Mouse (Mus musculus): ENCODE measurements around the gene Aldh16a1. TPM values are rescaled to one million over a fixed set of nuclear protein-coding genes. Genes with fewer than 3 reads are reported as not detected.

Gene Aldh16a1
- total and polyA plus RNA-seq, 2 experiments, result 33.3 to 162 TPM

- H3K79me2 ChIP-seq (ENCODE audit: control insufficient read depth, insufficient read depth, low read length), result no peaks in the 10 kb centered on the region
- H3K4me3 ChIP-seq (ENCODE audit: insufficient read depth, low read depth, low read length), result no peak overlapping the region
- 0 out of 2 replicates have a peak, but pooled peaks cover 3% of the 10 kb centered on the region for H3K4me1 ChIP-seq (ENCODE audit: control insufficient read depth, insufficient read depth, low read length)
- 97% methylated on average over 6 of the region's 6 CpGs for WGBS
- no peaks in the 10 kb centered on the region for H3K36me3 ChIP-seq (ENCODE audit: control insufficient read depth, insufficient read depth, low read length)
- H3K27ac ChIP-seq (replicated peaks; ENCODE audit: insufficient read depth, low read depth, low read length), result no peak overlapping the region
- H3K9ac ChIP-seq (ENCODE audit: low read depth, low read length), result no peak overlapping the region
- TF ChIP-seq POLR2A (IDR thresholded peaks at IDR 0.05; ENCODE audit: extremely low read depth, insufficient read depth, low read length), result no peak
- no peak for TF ChIP-seq CTCF (IDR thresholded peaks at IDR 0.05; ENCODE audit: low read depth, low read length)
- H3K27me3 ChIP-seq (ENCODE audit: control insufficient read depth, insufficient read depth, low read length), result no peaks in the 10 kb centered on the region; the same call in 1 of the 2 replicates
- no peak for DNase-seq (ENCODE audit: extremely low read depth, low read depth, low spot score)
Observed at GRCm38 (mm10) chr7:45160316-45160800, 6.0 kb upstream of the Aldh16a1 start.

DNA sequence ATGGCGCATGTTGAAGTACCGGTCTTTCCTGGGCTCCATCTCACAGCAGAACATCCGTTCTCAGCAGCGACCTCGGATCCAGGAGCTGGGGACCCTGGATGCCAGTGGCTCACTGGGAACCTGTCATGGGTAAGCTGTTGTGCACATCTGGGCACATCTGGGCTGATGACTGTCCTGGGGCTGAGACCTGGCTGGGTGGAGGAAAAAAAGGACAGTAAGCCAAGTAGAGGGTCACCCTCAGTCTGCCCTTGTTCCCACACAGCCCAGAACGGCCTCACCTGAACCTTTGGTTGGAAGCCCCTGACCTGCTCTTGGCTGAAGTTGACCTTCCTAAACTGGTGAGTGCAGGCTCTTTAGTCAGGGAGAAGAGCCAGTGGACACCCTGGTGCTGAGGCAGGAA, 4.6 kb upstream of the Aldh16a1 start:
- no peak for DNase-seq (ENCODE audit: extremely low read depth, low read depth, low spot score)
- WGBS, result 97% methylated on average over 6 of the region's 6 CpGs
- Histone ChIP-seq H3K27me3 (ENCODE audit: control insufficient read depth, insufficient read depth, low read length) (no peaks in the 10 kb centered on the region), H3K4me3 (ENCODE audit: insufficient read depth, low read depth, low read length) (no peak overlapping the region), H3K4me1 (ENCODE audit: control insufficient read depth, insufficient read depth, low read length) (0 out of 2 replicates have a peak, but pooled peaks cover 3% of the 10 kb centered on the region), H3K79me2 (ENCODE audit: control insufficient read depth, insufficient read depth, low read length) (no peaks in the 10 kb centered on the region), H3K36me3 (ENCODE audit: control insufficient read depth, insufficient read depth, low read length) (no peaks in the 10 kb centered on the region), H3K9ac (ENCODE audit: low read depth, low read length) (no peak overlapping the region), H3K27ac (replicated peaks; ENCODE audit: insufficient read depth, low read depth, low read length) (no peak overlapping the region)
- TF ChIP-seq POLR2A (IDR thresholded peaks at IDR 0.05; ENCODE audit: extremely low read depth, insufficient read depth, low read length) (no peak), CTCF (IDR thresholded peaks at IDR 0.05; ENCODE audit: low read depth, low read length) (no peak)

GRCm38 (mm10) chr7:45157459-45157858, 3.1 kb upstream of the Aldh16a1 start:
- H3K9ac ChIP-seq (ENCODE audit: low read depth, low read length), result no peak overlapping the region
- TF ChIP-seq POLR2A (IDR thresholded peaks at IDR 0.05; ENCODE audit: extremely low read depth, insufficient read depth, low read length) (no peak), CTCF (IDR thresholded peaks at IDR 0.05; ENCODE audit: low read depth, low read length) (no peak)
- no peak for DNase-seq (ENCODE audit: extremely low read depth, low read depth, low spot score)
- no peaks in the 10 kb centered on the region for H3K79me2 ChIP-seq (ENCODE audit: control insufficient read depth, insufficient read depth, low read length)
- no peak overlapping the region for H3K27ac ChIP-seq (replicated peaks; ENCODE audit: insufficient read depth, low read depth, low read length)
- WGBS, result 91% methylated on average over 14 of the region's 14 CpGs
- H3K27me3 ChIP-seq (ENCODE audit: control insufficient read depth, insufficient read depth, low read length), result no peaks in the 10 kb centered on the region
- no peaks in the 10 kb centered on the region for H3K36me3 ChIP-seq (ENCODE audit: control insufficient read depth, insufficient read depth, low read length)
- H3K4me3 ChIP-seq (ENCODE audit: insufficient read depth, low read depth, low read length), result no peak overlapping the region
- H3K4me1 ChIP-seq (ENCODE audit: control insufficient read depth, insufficient read depth, low read length), result 0 out of 2 replicates have a peak, but pooled peaks cover 3% of the 10 kb centered on the region

- Histone ChIP-seq H3K4me3 (ENCODE audit: insufficient read depth, low read depth, low read length) (no peak overlapping the region), H3K36me3 (ENCODE audit: control insufficient read depth, insufficient read depth, low read length) (no peaks in the 10 kb centered on the region), H3K4me1 (ENCODE audit: control insufficient read depth, insufficient read depth, low read length) (no peaks in the 10 kb centered on the region), H3K9ac (ENCODE audit: low read depth, low read length) (no peak overlapping the region), H3K27ac (replicated peaks; ENCODE audit: insufficient read depth, low read depth, low read length) (no peak overlapping the region), H3K79me2 (ENCODE audit: control insufficient read depth, insufficient read depth, low read length) (no peaks in the 10 kb centered on the region), H3K27me3 (ENCODE audit: control insufficient read depth, insufficient read depth, low read length) (no peaks in the 10 kb centered on the region)
- no peak for TF ChIP-seq CTCF (IDR thresholded peaks at IDR 0.05; ENCODE audit: low read depth, low read length)
- TF ChIP-seq POLR2A (IDR thresholded peaks at IDR 0.05; ENCODE audit: extremely low read depth, insufficient read depth, low read length), result no peak
- 95% methylated on average over 15 of the region's 15 CpGs for WGBS
- DNase-seq (ENCODE audit: extremely low read depth, low read depth, low spot score), result no peak
Observed at GRCm38 (mm10) chr7:45156206-45156605, 1.8 kb upstream of the Aldh16a1 start.

DNA sequence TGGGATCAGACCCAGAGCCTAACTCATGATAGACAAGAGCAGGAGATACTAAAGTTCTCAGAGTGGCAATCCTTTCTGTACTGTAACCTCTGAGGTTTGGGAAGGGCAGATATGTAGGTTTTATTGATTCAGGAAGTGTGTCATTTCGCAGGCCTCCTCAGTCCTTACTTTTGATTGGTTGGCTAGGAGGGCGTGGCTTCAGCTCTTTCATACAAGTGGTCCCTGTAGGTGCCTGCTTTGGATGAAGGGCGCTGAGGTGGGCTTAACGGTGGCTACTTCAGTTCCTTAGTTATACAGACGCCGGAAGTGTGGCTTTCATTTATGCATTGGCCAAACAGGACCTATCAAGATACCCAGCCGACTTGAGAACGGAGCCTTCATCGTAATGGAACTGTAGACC, 1.2 kb upstream of the Aldh16a1 start:
- Histone ChIP-seq H3K4me1 (ENCODE audit: control insufficient read depth, insufficient read depth, low read length) (peaks cover 4% of the 10 kb centered on the region; the same call in 1 of the 2 replicates), H3K36me3 (ENCODE audit: control insufficient read depth, insufficient read depth, low read length) (no peaks in the 10 kb centered on the region), H3K79me2 (ENCODE audit: control insufficient read depth, insufficient read depth, low read length) (no peaks in the 10 kb centered on the region), H3K27me3 (ENCODE audit: control insufficient read depth, insufficient read depth, low read length) (no peaks in the 10 kb centered on the region), H3K27ac (replicated peaks; ENCODE audit: insufficient read depth, low read depth, low read length) (no peak overlapping the region), H3K9ac (ENCODE audit: low read depth, low read length) (no peak overlapping the region), H3K4me3 (ENCODE audit: insufficient read depth, low read depth, low read length) (no peak overlapping the region)
- 87% methylated on average over 9 of the region's 9 CpGs for WGBS
- TF ChIP-seq POLR2A (IDR thresholded peaks at IDR 0.05; ENCODE audit: extremely low read depth, insufficient read depth, low read length), result no peak
- TF ChIP-seq CTCF (IDR thresholded peaks at IDR 0.05; ENCODE audit: low read depth, low read length), result no peak
- no peak for DNase-seq (ENCODE audit: extremely low read depth, low read depth, low spot score)

GRCm38 (mm10) chr7:45154993-45155514, 670 bp upstream of the Aldh16a1 start:
- DNase-seq (ENCODE audit: extremely low read depth, low read depth, low spot score), result no peak
- no peaks in the 10 kb centered on the region for H3K36me3 ChIP-seq (ENCODE audit: control insufficient read depth, insufficient read depth, low read length)
- TF ChIP-seq POLR2A (IDR thresholded peaks at IDR 0.05; ENCODE audit: extremely low read depth, insufficient read depth, low read length) (no peak), CTCF (IDR thresholded peaks at IDR 0.05; ENCODE audit: low read depth, low read length) (peak; percentile 75)
- peak overlapping the region; percentile 6; the same call in 1 of the 2 replicates for H3K4me3 ChIP-seq (ENCODE audit: insufficient read depth, low read depth, low read length)
- no peak overlapping the region for H3K27ac ChIP-seq (replicated peaks; ENCODE audit: insufficient read depth, low read depth, low read length)
- H3K27me3 ChIP-seq (ENCODE audit: control insufficient read depth, insufficient read depth, low read length), result no peaks in the 10 kb centered on the region
- H3K4me1 ChIP-seq (ENCODE audit: control insufficient read depth, insufficient read depth, low read length), result peaks cover 5% of the 10 kb centered on the region; the same call in 1 of the 2 replicates
- H3K79me2 ChIP-seq (ENCODE audit: control insufficient read depth, insufficient read depth, low read length), result no peaks in the 10 kb centered on the region
- 68% methylated on average over 12 of the region's 12 CpGs for WGBS
- H3K9ac ChIP-seq (ENCODE audit: low read depth, low read length), result no peak overlapping the region
